Mouse (Mus musculus) ES-CJ7 (cell line): ENCODE results near the gene Syt6.
"Not testable (repeated sequence)": the region's sequence is repeated elsewhere in the genome, so short reads cannot be mapped to it uniquely, and the experiment has no call there.

Experiments
- DNase-seq: peaks from one replicate; pipeline ENCODE4 v3.0.0; 2011; ENCODE audit warnings: low read depth, low spot score

The Syt6 gene

GRCm38 (mm10) chr3:103601011-103601410, 26.0 kb downstream of the Syt6 start:
- DNase-seq: no peak

DNA sequence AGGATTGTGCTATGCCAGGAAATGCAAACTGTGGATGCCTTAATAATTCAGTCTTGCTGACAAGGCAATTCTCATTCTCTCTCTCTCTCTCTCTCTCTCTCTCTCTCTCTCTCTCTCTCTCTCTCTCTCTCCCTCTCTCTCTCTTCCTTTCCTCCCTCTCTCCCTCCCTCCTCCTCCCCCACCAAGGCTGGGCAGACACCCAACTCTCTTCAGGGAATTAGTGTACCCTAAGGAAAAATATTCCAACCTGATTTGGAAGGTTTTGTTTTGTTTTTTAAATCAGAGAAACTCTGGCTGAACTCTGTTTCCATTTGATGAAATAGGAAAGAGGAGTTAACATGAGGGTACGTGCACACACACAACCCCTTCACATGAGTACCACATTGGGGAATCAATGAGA, 26.5 kb downstream of the Syt6 start:
- no peak for DNase-seq

DNA sequence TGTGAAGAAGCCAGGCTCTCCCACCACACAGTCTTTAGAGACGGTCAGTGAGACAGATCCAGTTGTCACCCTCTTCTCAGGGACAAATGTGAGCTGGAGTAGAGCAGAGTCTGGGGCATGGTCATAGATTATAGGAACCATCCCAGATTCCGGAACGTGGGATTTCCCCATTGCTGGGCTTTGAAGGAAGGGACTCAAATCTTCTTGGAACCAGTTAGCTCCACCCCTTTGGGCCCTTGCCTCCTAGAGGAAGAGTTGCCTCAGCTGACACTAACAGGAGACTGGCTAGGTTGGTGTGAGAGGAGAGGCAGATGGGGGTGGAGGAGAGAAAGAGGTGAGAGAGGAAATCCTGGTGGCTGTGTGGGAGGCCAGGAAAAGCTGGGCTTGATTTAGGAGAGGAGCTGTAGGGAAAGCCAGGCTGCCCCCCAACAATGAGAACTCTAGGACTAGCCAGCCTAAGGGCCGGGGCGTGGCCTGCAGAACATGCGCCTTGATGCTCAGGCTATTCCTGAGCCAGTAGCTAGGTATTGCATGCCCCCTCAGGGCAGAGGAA, 31.1 kb downstream of the Syt6 start:
- DNase-seq: no peak

DNA sequence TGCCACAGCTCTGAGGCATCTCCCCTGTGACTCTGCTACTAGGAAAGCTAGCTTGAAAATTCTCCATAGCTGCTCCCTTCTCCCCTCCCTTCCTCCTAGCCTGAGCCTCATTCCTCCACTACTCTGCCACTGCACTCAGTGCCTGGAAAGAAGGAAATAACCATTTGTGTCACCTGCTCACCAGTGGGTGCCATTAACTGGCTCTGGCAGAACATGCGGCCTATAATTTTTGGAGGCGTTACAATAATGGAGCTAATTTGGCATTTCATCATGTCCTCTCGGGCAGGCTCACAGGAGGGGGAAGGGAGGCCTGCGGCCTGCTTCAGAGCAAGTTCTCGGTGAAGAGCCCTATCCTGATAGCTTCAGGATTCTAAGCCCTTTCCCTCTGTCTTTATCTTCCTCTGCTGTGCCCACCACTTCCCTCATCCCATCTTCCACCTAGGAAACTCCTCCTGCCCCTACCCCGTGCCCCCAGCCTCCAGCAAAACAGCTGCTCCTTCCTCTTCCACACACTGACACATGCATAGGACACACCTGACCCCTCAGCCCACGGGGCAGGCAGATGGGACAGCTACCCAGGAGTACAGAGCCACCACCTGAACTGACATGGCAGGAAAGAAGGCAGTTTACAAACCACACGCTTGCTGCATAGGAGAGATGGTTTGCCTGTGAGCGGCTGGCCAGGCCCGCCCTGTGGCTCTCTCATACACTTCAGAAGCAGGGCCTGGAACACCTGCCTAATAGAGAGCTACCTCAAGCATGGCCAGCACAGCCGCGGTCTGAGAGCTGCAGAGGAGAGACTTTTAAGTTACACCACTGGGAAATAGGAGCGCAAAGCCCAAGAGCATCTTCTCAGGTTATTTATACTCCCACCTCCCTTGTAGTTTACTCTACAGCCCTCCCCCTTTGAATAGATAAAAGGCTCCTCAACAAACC, 31.9 kb downstream of the Syt6 start:
- no peak for DNase-seq

DNA sequence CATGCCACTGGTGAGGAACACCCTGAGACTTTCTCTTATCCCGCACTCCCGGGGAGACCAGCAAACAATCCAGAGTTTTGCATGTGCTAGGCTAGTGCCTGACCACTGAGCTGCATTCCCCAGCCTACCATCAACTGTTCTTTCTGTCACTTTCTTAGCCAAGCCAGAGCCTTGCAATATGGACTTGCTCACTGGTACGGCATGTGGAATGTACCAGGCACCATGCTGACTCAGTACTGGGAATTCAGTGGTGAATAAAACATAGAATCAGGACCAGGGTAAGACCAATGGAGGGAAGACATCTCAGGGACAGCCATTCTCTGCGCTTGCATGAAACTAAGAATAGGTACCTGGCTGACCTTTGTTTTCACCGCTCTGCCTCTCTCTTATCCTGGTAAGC, 35.2 kb downstream of the Syt6 start:
- DNase-seq: no peak

DNA sequence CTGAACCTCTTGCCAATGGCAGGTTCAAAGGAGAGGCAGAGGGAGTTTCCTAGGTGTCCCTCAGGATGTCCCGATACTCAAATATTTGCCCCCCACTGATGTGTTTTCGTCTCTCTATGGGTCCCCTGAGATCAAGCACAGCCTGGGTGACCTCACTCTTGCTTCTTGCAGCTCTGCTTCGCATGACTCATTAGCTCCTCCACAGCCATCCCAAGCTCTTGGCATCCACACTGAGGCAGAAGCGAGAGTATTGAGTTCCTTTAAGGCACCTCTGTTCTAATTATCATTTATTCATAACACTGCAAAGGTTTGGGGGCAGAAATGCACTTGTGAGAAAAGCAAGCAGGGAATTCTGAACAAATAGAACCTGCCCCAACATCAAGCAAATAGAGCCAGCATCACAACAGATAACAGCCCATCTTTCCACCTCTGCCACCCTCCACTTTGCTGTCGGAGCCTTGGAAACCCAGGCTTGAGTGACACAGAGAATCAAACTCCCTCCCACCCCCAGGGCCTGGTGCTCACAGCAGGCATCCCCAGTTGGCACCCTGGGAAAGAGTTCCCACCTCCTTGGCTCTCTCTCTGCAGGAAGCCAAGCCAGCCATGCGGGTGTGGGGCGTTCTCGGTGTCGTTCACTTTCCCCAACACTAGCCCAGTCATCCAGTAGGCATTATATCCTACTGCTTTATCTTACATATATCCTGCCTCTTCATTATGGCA, 37.8 kb downstream of the Syt6 start:
- no peak for DNase-seq

DNA sequence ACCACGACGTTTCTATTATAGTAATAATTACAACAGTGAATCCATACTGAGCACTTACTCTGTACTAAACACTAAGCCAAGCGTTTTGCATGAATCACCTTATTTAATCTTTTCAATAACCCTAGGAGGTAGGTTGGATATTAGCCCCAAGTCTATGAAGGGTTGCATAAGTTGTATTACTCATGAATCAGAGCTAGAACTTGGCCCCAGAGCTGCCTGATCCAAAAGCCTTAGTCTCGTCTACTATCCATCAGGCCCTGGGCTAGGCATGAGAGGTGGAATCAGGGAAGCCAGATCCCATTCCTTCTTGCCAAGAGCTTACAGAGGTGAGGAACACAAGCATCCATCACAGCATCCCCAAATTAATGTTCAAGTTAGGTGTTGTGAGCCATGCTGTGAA, 40.6 kb downstream of the Syt6 start:
- DNase-seq: no peak

- no peak for DNase-seq
These were observed 42.0 kb downstream of the Syt6 start for GRCm38 (mm10) chr3:103616981-103617380.

- DNase-seq: no peak
These were observed 45.1 kb downstream of the Syt6 start for GRCm38 (mm10) chr3:103620101-103620500.

DNA sequence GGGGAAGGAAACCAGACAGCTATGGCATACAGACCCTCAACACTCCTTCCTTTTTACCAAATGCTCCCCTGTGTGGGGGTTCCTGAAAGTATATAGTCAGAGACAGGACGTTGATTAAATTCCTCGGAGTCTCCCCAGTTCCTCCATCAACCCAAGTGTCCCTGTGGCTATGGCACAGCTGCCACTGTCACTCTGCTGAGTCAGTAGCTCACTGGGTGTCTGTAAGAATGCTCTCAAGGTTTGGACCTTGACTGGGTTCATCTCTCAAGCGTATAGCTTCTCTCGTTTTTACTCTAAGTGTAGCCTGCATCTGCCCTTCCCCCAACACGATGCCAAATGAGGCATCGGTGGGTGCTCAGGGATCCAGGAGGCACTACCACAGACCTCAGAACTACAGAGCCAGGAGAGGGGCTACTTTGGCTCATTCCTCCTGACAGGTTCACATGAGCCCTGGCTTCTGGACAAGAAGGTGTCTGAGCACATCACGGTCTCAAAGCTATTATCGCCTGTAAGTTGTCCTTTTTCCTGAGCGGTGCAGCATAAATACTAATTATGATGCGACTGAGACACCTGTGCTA, 49.0 kb downstream of the Syt6 start:
- DNase-seq: no peak

- DNase-seq: no peak
These were observed 49.6 kb downstream of the Syt6 start for GRCm38 (mm10) chr3:103624591-103625051.

- DNase-seq: no peak
These were observed 50.1 kb downstream of the Syt6 start for GRCm38 (mm10) chr3:103625169-103625568.

- DNase-seq: peak; percentile 34
These were observed 51.5 kb downstream of the Syt6 start for GRCm38 (mm10) chr3:103626481-103626880.

GRCm38 (mm10) chr3:103627661-103628060, 52.6 kb downstream of the Syt6 start:
- no peak for DNase-seq

DNA sequence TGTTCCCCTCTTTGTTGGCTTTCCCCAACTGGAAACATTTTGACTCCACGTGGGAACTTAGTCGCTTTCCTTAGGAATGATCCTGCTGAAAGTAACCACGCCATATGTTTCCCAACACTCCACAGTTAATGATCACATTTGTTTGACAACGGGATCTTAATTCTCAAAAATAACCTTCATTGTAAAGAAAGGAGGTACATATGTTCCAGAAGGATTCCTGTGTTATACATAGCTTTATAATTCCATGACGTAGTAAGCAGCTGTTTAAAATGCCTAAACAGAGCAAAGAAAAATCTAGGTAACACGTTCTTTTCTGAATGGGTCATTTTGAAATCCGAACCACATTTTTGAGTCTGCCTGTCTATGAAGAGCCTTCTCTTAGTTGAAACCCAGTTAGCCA, 58.1 kb downstream of the Syt6 start:
- DNase-seq: no peak

DNA sequence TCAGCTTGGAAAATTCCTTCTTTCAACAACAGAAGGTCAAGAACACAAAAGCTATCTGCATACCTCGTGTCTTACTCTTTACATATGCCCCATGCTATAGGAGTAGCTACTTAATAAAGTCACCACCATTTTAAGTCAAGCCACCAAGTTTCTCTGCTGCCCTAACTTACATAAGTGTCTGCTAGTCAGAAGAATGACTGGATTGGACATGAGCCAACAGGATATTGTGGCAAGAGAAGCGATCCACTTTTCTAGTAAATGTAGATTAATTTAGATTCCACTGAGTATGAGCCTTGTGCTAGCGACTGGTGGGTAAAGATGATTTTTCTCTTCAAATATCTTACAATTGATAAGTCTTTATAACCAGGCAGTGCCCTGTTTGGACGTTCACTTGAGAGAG, 58.8 kb downstream of the Syt6 start:
- no peak for DNase-seq

GRCm38 (mm10) chr3:103634256-103634655, 59.2 kb downstream of the Syt6 start:
- DNase-seq: no peak

- no peak for DNase-seq
These were observed 62.6 kb downstream of the Syt6 start for GRCm38 (mm10) chr3:103637641-103638040.

- DNase-seq: no peak
These were observed 65.3 kb downstream of the Syt6 start for GRCm38 (mm10) chr3:103640226-103640803.

GRCm38 (mm10) chr3:103641301-103641700, 66.3 kb downstream of the Syt6 start:
- DNase-seq: no peak

DNA sequence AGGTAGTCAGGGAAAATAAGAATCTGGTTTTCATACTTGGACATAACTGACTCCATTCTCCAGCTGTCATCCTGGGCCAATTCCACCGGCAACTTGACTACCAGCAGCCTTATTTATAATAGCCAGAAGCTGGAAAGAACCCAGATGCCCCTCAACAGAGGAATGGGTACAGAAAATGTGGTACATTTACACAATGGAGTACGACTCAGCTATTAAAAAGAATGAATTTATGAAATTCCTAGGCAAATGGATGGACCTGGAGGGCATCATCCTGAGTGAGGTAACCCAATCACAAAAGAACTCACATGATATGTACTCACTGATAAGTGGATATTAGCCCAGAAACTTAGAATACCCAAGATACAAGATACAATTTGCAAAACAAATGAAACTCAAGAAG, 70.9 kb downstream of the Syt6 start, which contains the start of gene Atg4a-ps:
Gene Atg4a-ps, minus strand, starts transcription at position 101 of the 400 bp plus-strand sequence.
- DNase-seq: not testable (repeated sequence)
